Mouse (Mus musculus) thymus, adult 2 months (tissue): ENCODE measurements around the gene Lclat1. TPM values are rescaled to one million over a fixed set of nuclear protein-coding genes. Genes with fewer than 3 reads are reported as not detected.

Experiments
- DNase-seq: peaks from one replicate; pipeline ENCODE4 v3.0.0; 2021
- H3K27ac ChIP-seq: fragments of 200-500 bp; 2 replicates; pipeline ENCODE4 v1.5.1; 2012; ENCODE audit warnings: low read length, control low read depth; ENCODE audit not compliant: control insufficient read depth, insufficient read depth
- H3K27me3 ChIP-seq: fragments of 200-500 bp; 2 replicates; pipeline ENCODE4 v1.6.1; 2012; ENCODE audit warnings: mild to moderate bottlenecking, low read length, moderate library complexity, mixed read lengths; ENCODE audit not compliant: control insufficient read depth, insufficient read depth
- H3K36me3 ChIP-seq: fragments of 200-500 bp; 2 replicates; pipeline ENCODE4 v1.6.1; 2012; ENCODE audit warnings: mild to moderate bottlenecking, low read length, moderate library complexity; ENCODE audit not compliant: control insufficient read depth, insufficient read depth
- H3K4me1 ChIP-seq: fragments of 200-500 bp; replicated peaks from 2 replicates; pipeline ENCODE4 v1.6.1; 2012; ENCODE audit warnings: low read length; ENCODE audit not compliant: control insufficient read depth, insufficient read depth
- H3K4me3 ChIP-seq: fragments of 200-500 bp; 2 replicates; pipeline ENCODE4 v1.5.1; 2012; ENCODE audit warnings: mild to moderate bottlenecking, low read length, control low read depth, moderate library complexity; ENCODE audit not compliant: control insufficient read depth, insufficient read depth
- CTCF ChIP-seq: fragments of 200-500 bp; IDR thresholded peaks from 2 replicates; pipeline ENCODE4 v1.5.1; 2012; ENCODE audit warnings: mild to moderate bottlenecking, control low read depth, low read length, moderate library complexity, borderline replicate concordance; ENCODE audit not compliant: control insufficient read depth, poor library complexity, insufficient read depth; ENCODE audit errors: extremely low read depth
- POLR2A ChIP-seq: fragments of 200-500 bp; IDR thresholded peaks from 2 replicates; pipeline ENCODE4 v1.6.1; 2012; ENCODE audit warnings: mild to moderate bottlenecking, low read length, control low read depth, moderate library complexity; ENCODE audit not compliant: control insufficient read depth, poor library complexity, insufficient read depth; ENCODE audit errors: extremely low read depth
- WGBS: fragments of 180-500 bp; shearing (Covaris S2); methylation state at CpG from one replicate; pipeline ENCODE4 v1.1.7; 2018; 5-methylcytosine and 5-hydroxymethylcytosine counted together
- polyA plus RNA-seq: library from polyadenylated mRNA; depleted of rRNA; stranded (reverse); fragments of >200 nt; gene quantifications from 2 replicates; pipeline ENCODE4 v1.2.3, GENCODE M21; 2012; rRNA removed

Gene Lclat1
- polyA plus RNA-seq, 1 experiment = 5.4 TPM

- Histone ChIP-seq H3K27ac (no peak overlapping the region), H3K4me3 (no peak overlapping the region)
Observed at GRCm38 (mm10) chr17:73284301-73284700, 176.5 kb downstream of the Lclat1 start.

More at GRCm38 (mm10) chr17:73284301-73284700, 176.5 kb downstream of the Lclat1 start:
- Histone ChIP-seq H3K4me1 (no peaks in the 10 kb centered on the region), H3K36me3 (no peaks in the 10 kb centered on the region), H3K27me3 (no peaks in the 10 kb centered on the region)
- WGBS = 84% methylated on average over 2 of the region's 2 CpGs
- no peak for TF ChIP-seq POLR2A
- no peak for TF ChIP-seq CTCF
- no peak for DNase-seq

Other genes with a start within 250 kb of the Lclat1 start
- gene Lbh, start 189.7 kb upstream of the Lclat1 start, polyA plus RNA-seq = 197 and 216 TPM in 2 replicates